Mouse (Mus musculus) skeletal muscle tissue, adult 2 months (tissue): ENCODE results near the gene Plekhg3.

Source experiments
- DNase-seq: peaks from one replicate; pipeline ENCODE4 v3.0.0-alpha.2; 2012; ENCODE audit warnings: low read depth, low spot score

Plekhg3 gene

DNA sequence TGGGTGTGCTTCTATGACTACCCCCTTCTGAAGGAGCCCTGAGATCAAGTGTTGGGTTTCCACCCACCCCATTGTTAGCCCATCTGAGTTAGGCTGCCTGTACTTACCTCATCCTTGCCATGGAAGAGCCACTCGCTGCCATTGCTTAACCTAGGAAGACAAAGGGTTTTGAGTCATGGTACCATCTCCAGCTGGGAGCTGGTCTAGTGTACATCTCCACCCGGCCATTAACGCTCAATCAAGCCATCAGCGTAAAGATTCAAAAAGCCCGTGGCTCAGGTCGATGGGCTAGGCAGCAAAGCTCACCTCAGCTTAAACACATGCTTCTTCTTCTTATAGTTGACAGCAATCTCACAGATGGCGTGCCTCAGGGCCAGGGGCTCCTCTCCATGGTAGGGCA is 52.8 kb downstream of the Plekhg3 start:
- DNase-seq = no peak

DNA sequence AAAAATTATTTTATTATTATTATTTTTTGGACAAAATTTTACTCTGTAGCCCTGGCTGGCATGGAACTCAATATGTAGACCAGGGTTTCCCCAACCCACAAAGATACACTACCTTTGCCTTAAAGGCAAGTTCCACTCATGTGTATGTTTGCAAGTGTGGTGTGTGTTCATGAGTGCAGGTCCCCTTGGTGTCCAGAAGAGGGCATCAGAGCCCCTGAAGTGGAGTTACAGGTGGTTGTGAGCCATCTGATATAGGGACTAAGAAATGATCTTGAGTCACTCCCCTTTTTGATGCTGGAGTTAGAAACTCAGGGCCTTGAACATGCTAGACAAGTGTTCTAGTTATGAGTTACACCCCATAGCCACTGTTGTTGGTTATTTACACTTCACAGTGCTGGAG is 54.3 kb downstream of the Plekhg3 start:
- DNase-seq = no peak

DNA sequence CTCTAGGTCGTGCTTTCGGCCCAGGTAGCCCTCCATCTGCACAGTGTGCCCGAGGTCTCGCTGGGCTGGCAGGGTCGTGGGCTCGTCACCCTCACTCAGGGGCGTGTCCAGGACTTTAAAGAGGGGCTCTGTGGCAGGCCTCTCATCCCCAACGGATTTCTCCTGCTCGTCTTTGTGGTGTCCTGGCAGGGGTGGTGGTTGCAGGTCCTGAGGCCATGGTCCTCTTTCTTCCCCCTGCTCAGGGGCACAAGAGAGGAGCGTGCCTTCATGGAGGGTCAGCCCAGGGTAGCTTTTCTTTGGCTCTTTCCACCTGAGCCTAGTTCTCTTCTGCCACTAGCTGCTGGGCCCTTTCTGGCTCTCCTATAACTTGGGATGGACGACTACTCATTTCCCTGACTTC is 56.7 kb downstream of the Plekhg3 start:
- DNase-seq = no peak

DNA sequence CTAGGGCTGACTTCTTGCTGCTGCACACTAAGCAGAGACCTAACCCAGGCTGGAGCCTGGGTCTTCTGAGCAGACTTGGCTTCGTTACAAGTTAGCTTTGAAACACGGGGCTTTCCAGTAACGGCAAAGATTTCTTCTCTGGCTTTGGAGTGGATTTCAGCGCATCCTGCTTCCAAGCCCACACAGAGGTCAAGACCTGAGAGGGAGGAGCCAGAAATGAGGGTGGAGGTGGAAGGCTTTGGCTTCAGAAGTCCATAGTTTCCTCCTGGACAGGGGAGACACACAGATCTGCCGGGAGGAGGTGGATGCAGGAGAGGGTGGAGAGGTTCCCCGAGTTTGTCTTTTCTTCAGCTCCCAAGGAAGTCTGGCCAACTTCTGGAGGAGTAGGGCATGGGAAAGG is 58.8 kb downstream of the Plekhg3 start:
- peak; percentile 35 for DNase-seq

DNA sequence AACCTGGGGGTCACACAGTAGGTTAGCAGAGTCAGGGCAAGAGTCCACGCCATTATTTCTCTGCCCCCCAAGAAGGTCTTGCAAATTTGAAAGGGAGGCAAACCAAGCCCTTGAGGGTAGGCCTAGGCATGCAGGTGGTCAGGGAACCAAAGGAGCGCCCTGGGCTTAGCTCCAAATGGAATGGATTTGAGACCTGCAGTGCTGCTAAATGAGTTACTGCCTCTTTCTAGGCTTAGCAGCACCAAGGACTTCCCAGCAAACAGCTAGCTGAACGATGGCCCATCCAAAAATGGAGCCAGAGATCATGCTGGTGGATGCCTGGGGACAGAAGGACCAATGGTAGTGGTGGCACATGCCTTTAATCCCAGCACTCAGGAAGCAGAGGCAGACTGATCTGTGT is 60.3 kb downstream of the Plekhg3 start:
- DNase-seq = no peak

DNA sequence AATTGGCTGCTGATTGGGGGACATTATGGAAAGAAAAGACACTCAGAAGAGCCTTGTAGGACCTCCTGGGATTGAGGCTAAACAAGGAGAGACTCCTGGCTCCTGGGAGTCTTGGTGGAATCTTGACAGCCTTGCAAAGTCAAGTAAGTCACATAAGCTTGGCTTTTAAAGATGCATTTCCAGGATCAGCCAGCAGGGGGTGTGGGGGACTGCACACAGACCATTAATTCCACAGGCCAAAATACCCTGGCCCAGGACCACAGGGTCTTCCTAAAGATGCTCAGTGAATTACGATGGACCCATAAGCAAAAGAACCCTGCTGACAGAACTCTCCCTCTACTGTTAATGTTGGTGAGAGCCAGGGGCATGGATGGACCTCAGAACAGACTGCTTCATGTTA is 61.5 kb downstream of the Plekhg3 start:
- peak; percentile 46 for DNase-seq

DNA sequence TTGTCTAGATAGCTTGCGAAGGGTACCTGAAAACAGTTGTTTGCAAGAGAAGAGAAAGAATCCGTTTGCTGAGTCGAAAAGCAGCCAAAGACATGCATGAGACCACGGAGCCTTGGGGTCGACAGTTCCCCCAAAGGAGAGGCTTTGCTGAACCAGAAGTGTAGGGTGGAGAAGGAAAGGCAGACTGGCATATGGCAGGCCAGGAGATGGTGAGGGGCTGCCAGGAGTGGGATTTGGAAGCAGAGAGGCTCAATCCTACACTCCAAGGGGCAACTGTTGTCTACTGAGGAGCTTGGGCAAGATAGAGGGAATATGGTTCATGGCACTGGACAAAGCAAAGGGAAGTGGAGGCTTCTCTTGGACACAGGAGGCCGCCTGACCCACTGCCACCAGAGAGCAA is 62.6 kb downstream of the Plekhg3 start:
- DNase-seq = no peak

DNA sequence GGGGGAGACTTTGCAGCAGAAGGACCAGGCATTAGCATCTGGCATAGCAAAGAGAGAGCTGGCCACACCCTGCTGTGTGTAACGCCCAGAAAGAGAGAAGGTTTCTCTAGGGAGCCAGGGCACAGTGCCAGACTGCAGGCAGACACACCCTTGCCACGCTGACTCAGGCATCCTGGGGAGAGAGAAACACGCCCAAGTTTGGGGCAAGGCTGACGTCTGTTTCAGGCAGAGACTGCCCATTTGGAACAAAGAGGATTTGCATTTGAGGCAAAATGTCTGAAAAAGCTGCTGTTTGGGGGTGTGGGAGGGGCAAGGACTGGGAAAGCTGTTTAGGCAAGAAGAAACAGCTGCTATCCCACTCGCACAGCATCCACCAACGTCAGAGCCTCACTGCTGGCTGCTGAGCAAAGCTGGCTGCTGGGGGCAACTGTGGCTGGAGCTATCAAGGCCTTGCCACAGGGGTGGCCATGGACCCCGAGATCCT is 63.2 kb downstream of the Plekhg3 start:
- DNase-seq = peak; percentile 91

DNA sequence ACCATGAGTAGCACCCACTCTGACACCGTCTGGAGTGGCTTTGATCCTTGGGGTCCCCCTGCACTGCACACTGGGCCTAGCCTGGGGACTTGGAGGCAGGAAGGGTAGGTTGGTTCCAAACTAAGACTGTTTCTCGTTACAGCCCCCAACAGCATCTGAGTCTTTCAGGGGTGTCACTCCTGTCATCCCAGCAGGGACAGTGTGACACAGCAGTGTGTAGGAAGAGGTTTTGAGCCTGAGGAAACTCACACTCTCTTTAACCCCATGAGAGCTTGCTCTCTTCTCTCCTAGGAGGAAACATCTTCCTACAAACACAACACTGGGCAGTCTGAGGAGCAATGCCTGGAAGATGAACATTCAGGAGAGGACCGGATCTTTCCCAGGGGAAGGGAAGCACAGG is 63.9 kb downstream of the Plekhg3 start:
- DNase-seq = no peak

DNA sequence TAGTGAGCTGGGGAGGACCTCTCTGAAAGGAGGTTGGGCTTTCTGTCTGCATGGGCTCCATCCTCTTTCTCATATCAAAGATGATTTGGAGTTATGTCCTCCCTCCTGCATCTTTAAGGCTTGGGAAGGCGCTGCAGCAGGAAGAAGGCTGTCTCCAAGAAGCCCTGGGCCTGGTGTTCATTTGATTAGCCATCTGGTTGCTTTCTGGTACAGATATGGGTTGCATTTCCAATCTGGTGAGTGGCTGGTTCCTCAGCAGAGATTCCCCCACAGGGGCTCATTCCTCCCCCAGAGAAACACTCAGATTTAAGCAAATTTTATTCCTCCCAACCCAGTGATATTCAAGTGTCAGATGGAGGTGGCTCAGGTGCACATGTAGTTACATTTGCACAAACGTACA is 65.1 kb downstream of the Plekhg3 start:
- DNase-seq = no peak

DNA sequence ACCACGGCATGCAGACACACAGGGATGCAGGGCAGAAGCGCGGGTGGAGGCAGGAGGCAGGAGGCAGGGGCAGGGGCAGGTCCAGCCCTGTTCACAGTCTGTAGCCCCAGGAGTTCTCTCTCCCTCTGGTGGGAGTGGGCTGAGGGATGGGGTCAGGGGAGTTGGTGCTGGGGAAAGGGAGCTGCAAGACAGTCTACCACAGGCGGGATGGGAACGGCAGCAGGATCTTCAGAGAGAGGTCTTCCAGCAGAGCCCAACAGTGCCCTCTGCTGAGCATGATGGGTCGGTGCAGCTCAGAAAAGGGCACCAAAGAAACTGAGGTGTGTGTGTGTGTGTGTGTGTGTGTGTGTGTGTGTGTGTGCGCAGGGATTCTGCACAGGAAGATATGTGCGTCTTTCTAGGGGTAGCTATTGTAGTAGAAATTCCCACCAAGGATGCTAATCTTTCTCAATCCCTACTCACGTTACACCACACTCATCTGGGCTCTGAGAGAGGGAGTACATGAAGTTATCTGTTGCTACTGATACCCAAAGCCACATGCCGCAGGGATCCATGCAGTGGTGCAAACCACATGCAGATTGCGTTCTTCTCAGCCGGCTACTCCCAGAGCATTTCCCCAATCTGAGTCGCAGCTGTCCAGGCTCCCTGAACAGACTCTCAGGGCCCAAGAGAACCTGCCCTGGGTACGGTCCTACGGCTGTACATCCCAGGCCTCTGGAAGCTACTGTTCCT is 65.8 kb downstream of the Plekhg3 start:
- peak; percentile 60 for DNase-seq

DNA sequence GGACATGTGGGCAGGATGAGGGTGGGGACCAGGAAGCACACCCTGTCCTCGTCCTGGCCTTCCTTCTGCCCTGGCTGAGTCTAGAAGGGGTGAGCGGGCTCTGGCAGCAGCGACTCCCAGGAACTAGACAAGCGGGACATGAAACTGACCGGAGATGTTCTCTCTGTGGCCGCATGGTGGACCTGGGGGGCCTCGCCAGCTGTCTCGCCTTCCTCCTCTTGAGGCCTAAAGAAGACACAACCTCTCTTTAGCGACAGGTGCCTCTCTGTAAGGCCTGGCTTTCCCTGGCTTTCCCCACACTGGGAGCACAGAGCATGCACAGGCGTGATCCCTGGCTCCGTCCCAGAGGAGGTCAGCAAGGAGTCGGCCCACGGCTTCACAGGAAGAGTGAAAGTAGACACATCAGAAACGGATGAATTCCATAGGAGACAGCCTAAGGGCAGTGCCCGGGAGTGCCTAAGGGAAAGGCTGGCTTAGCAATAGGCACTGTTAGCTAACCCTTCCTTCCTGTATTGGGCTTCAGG is 66.9 kb downstream of the Plekhg3 start:
- DNase-seq = no peak

DNA sequence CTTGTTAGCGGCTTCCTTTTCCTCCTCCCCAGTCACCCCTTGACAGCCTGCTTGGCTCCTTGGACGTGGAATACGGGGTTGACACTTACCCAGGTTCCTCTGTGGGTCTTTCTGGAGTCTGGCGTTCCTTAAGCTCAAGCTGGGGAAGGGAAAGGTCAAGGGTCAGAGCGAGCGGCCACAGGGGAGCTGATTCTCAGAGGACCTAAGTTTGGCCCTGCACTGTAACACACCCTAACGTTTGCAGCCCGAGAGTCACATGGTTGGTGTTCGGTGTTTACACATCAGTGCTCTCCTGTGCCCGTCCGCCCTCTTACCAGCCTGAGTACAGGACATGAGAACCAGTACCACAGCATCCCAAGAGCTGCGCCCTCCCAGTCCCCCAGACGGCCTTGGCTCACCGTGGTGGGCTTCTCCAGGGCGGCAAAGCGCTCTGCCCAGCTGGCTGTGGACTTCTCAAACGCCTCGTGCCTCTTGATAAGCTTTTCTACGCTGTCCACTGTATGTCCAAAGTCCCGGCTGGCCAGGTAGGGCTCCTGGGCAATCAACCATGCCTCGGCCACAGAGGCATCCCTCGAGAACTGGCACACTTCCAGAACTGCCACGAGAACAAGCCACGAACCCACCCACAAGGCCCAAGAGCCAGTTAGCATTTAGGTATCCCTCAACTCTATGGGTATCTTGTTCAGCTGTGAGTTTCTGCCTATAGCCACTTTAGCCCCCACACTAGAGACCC is 67.7 kb downstream of the Plekhg3 start:
- no peak for DNase-seq

DNA sequence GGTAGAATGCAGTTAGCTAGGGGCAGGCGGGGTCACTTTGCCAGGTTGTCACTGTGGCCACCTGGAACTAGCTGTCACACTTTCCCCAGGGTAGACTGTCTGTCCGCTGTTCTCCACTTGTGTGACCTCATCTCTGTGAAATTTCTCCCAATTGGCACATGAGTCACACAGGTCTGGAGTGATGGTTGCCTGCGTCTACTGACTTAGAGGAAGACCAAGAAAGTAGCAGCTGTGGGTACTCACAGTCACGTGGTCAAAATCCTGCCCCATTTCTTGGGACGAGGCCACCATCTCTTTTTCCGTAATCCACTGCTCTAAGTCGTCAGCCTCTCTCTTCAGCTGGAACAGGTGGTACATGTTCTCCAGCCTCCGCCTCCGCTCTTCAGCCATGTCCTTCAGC is 73.1 kb downstream of the Plekhg3 start:
- no peak for DNase-seq

DNA sequence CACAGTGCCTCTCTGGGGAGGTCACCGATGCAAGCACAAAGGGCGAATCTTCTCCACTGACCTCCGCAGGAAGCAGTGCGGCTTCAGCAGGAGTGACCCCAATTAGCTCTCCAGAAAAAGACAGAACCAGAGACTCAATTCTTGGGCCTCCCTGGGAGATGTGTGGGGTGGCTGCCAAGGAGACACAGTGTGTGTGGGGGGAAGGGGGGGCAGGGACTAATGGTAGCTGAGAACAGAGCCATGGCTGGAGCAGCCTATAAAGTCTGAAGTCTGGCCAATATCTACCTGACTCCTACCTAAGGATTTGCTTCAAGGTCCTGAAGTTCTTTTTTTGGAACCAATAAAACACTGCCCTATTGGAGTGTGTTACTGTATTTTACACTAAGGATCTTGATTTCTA is 73.9 kb downstream of the Plekhg3 start:
- no peak for DNase-seq

DNA sequence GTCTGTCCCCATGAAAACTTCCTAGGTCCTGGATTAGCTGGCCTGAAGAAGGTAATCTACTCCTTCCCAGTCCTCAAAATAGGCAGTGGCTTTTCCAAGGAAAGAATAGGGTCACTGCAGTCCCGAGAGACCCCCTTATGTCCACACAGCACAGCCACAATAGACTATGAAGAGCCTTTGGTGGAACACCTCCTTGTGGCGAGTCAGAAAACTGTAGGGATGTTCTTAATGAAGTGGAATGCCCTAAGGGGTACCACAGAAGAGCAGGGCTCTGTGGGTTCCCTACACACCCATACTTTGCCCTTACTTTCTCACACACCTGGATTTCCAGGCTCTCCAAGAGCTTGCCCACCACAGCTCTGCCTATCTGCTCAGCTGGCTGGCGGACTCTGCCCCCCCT is 75.1 kb downstream of the Plekhg3 start:
- no peak for DNase-seq

DNA sequence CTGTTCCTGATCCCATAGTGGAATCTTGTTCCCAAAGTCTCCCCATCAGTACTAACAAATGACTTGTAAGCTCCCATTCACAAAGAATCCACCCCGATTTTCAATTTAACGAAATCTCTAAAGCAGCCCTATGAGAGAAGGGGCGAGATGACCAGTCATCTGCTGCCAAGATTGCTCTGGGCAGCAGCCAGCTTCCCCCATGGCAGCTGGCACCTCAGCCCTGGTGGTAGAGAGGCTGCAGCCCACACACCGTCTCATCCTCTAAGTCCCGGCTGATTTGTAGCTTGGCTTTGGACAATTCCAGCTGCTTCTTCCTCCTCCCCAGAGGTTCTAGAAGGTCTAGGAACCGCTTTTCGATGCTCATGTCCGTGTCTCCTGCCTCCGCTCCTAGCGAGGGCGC is 77.5 kb downstream of the Plekhg3 start:
- DNase-seq = no peak

DNA sequence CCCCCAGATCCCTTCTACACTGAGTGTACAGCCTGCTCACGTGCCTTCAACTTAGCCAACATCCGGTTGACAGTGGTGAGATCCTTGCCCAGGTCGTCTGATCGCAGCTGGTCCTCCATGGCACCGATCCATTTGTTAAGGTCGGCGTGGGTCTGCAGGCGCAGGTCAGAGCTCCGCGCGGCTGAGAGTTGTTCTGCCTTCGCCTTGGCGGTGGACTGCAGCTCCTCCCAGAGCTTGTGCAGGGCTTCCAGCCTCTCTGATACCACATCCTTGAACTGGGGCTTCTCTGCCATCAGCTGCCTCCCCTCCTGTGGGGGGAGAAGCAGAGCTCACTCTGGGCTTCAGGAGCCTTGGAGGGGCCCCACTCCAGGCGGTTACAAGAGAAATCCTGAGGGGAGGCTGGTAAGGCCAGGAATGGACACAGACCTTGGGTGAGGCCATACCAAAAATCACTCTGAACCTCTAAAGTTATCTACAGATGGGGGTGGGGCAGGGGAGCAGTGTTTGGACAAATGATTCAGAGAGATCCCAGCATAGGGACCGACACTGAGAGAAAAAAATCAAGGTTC is 78.4 kb downstream of the Plekhg3 start:
- DNase-seq = no peak

DNA sequence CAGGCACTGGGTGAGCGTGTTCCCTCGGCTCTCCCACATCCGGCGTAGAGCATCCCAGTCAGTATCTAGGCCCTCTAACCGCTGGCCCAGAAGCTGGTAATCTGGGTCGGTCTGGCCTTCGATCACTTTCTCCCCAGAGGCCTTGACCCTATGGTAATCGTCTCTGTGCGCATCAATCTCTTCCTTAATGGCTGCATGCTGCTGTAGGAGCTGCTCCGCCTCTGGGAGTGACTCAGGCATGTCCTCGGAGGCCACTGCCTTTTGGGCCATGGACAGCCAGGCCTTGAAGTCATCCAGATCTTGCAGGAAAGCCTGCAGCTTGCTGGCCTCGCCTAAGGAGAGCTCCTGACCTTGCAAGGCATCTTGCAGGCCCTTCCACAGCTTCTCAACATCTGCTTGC is 81.9 kb downstream of the Plekhg3 start:
- no peak for DNase-seq

DNA sequence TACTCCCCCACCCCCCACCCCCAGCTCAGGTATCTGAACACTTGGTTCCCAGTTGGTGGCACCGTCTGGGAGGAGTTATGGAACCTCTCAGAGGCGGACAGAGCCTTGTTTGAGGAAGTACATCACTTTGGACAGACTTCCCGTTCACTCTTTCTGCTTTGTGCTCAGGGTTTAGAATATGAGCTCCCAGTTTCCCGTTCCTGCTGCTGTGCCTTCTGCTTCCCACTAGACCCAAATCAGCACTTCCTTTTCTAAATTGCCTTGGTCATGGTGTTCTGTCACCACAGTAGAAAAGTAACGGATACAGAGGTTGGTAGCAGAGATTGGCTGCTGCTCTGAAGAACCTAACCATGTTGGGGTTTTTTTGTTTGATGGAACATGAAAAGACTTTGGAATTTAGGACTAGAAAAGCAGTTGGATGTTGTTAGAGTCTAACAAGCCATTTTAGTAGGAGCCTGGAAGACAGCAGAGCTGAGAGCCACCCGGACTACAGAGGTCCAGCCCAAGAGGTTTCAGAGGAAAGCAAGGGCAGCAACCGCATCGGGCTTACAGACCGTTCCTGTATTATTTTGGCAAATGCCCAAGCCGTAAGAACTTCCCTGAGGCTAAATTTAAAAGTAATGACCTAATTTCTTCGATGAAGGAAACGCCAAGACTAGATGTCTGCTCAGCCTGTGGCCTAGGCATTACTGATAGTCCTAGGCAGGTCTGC is 84.3 kb downstream of the Plekhg3 start:
- DNase-seq = no peak

DNA sequence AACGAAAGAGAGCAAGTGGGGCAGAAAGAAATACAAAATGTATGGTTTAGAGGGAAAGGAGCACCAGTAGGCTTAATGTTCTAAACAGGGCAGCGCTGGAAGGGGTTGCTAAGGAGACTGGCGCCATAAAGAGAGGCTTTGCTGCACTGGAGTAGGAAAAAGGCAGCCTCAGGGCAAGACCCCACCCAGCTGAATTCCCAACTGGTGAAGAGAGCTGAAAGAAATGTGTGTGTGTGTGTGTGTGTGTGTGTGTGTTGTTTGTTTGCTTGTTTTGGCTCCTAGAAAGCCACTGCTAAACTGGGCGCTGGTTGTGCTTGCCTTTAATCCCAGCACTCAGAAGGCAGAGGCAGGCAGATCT is 84.9 kb downstream of the Plekhg3 start:
- no peak for DNase-seq

DNA sequence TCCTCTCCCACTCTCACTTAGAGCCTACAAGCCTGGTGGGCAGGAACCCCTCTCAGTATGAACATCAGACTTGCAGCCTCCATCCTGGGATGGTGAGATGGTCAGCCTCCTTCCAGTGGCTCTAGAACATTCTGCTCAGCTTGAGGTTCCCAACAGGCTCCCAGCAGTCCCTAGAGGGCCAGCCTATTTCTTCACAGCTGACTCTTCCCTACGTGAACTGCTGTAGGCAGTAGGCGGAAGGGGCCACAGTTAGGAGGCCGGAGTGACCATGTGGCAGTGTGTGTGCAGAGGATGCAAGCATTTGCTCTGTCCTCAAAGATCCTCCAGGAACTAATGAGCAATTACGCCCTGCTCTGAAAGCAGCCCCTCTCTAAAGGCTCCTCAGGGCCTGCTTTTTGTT is 87.5 kb downstream of the Plekhg3 start:
- DNase-seq = no peak
